Mouse (Mus musculus): ENCODE data around the gene Ankrd33.
"Not testable (repeated sequence)": the region's sequence is repeated elsewhere in the genome, so short reads cannot be mapped to it uniquely, and the experiment has no call there.

Gene Ankrd33

DNA sequence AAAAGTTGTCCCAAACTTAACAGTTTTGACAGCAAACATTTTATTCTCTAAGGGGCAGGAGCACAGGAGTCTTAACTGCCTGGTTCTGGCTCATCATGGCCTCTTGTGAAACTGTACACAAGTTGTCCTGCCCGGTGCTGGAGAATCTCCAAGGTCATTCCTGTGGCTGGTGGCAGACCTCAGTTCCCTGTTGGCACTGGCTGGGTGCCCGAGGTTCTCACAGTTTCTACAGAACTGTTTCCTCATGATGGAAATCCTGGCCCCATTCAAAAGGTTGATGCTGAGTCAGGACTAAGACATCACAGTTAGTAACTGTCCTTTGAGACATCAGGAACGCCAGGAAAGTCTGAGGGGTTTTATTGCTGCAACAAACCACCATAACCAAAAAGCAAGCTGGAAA lies 28.6 kb upstream of the Ankrd33 start:
- DNase-seq (ENCODE audit: low spot score) = no peak

DNA sequence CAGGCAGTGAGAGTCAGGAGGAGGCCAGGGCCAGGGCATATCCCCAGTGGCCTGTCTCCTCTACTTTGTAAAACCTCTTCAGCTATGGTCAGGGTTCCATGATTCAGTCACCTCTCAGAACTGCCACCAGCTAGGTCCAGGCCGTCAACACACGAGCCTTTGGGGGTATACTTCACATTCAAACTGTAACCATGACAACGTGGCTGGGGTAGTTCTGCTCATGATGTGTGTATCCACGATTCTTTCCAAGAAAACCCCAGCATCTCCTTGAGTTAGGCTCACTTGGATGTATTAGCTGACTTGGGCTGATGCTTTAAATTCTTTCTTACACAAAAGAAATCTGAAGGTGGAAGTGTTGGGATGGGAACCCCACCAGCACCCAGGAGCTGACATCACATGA lies 27.3 kb upstream of the Ankrd33 start:
- no peak for DNase-seq (ENCODE audit: low spot score)

DNA sequence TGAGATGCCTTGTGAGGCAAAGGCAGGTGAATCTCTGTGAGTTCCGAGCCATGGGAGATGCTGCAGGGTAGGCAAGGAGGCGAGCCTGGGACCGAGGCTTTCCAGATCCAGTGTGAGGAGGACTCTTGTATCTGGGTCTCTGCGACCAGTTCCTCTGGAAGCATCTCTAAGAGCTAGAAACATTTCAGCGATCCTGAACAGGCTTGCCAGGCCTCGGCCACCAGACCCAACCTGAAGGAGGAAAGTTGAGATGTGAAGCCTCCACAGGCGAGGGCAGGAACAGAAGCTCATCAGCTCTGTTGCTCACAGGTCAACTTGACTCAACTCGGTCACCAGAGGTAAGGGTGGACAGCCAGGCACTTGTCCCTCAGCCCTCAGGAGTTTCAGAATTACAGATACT lies 24.0 kb upstream of the Ankrd33 start:
- DNase-seq (ENCODE audit: low spot score) = no peak

DNA sequence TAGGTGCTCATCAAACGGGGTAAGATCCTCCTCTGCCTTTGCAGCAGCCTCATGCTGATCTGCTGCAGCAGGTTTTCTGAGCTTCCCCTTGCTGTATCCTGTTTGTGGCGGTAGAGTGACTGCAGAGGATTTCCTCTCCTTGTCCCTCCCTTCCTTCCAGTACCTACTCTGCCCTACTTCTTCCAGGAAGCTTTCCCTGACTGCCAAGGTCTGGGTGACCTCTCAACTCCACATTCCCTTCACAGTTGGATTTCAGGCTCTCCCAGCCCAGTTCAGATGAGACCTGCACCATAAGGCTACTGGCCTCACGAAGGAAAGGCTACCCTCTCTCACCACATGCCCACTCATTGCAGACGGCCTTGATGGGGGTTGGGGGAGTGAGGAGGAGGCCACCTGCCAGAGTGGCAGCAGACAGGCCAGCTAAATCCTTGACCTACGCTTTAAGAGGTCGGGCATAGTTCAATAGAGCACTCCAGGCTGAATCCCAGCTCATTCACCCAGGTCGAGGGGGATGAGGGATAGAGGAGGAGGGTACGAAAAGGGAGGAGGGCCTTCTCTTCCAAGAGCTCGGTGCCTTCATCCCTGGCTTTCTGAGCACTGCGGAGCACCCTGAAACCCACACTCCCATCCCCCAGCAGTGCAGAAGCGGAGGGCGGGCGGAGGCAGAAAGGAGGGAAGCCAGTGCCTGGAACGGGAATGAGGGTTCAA lies 23.3 kb upstream of the Ankrd33 start:
- peak; percentile 66 for DNase-seq (ENCODE audit: low spot score)

DNA sequence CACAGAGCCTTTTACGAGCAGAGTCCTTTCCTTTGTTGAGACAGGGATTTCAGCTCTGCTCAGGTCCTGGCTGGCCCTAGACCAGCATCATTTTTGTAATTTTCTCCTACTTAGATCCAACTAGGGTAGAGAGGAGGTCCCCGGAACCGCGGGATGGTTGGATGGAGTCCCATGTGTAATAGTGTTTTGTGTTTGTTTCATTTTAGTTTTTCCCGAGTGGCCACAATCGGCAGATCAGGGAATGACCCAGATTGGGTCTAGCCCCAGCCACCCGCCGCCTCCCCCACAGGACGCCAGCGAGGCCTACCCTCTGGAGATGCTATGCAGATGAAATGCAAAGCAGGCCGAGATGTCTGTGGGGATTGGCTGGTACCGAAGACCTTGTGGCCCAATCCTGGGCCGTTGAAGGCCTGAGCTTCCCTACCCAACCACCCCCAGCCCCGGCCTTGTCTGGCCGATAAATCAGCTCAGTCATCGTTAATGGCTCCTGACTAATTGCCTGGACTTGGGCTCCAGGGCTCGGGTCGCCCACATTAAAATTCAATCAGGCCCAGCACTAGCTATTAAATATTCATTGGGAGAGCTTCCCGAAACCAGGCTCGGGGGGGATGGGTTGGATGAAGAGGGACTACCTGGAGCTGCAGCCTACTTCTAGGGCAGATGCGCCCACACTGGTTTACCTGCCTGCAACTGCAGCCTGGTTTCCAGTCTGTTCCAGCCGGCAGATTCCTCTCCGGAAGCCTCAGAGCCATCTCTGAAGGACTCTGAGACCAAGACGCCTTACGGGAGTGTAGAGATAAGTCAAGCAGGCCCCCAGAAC lies 22.5 kb upstream of the Ankrd33 start:
- DNase-seq (ENCODE audit: low spot score) = peak; percentile 90

DNA sequence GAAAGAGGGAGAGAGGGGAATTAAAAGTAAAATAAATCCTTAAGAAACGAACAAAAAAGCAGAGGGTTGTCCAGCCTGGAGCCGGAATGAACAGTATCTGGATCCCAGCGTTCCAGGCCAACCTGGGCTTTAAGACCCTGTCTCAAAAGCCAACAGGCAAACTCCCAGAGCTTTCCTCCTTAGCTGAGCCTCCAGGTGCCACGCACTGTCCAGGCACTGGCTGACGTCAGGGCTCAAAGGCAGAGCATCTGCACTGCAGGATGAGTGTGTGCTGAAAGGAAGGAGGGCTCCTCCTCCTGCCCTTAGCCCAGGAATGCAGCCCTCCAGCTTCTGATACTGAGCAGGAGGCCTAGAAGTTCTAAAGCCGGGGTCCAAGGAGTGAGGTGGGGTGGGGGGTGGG lies 21.6 kb upstream of the Ankrd33 start:
- DNase-seq (ENCODE audit: low spot score) = no peak

DNA sequence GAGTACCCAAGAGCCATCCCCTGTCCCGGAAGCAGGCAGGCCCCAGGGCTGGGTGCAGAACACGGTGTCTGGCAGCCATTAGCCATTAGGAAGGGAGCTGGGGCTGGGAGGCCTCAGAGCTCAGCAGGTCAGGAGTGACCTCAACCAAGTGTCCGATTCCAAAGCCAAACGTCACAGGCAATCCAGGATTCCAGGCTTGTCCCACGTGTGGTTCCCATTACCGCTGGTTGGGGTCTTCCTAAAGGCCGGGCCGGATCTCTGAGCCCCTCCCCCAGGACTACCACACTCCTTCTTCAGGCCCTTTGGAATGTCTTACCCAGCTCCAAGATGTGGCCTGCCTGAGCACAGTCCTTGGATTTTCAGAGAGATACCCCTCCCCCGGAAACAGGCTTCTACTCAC lies 20.6 kb upstream of the Ankrd33 start:
- peak; percentile 24 for DNase-seq (ENCODE audit: low spot score)

DNA sequence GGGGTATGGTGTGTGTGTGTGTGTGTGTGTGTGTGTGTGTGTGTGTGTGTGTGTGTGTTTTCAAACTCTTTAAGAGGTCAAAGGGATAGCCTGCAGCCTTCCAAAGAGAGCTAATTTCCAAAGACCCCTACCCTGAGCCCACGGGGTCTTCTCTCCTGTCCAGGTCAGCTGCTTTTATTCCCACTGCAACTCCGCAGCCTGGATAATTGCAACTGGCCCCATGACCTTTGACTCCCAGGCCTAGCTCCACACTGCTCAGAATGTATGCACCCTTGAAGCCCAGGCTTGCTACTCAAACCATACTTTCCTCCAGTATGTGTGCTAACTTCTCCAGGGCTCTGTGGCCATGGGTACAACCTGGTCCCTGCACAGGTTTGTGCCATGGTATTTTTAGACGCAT lies 20.2 kb upstream of the Ankrd33 start:
- DNase-seq (ENCODE audit: low spot score) = no peak

DNA sequence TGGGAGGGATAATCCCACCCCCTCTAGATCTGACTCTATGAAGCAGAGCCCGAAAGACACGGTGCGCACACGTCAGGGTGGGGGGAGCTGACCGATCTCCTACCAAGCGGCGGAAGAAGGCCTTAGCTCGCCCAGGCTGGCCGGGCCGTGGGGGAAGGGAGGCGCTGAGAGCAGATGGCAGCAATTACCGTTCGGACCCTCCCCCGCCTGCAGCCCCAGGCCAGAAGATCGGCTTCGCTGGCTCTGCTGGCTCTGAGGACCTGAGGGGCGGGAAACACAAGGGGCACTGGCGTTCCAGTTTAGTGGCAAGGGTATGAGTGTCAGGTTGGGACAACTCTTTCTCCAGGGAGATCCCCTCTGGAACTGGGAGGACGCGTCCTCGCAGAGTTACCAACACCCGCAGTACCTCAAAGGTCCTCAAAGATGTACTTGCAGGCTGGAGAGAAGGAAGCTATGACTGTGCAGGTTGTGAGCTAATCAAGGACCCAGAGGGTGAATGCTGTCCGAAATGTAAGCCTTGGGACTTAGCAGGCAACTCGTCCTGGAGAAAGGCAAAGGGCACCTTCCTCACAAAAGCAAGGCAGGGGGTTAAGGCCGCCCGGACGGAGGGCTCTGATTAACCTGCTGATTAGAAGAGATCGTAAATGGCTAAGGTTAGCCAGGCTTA lies 17.4 kb upstream of the Ankrd33 start:
- DNase-seq (ENCODE audit: low spot score) = peak; percentile 87

DNA sequence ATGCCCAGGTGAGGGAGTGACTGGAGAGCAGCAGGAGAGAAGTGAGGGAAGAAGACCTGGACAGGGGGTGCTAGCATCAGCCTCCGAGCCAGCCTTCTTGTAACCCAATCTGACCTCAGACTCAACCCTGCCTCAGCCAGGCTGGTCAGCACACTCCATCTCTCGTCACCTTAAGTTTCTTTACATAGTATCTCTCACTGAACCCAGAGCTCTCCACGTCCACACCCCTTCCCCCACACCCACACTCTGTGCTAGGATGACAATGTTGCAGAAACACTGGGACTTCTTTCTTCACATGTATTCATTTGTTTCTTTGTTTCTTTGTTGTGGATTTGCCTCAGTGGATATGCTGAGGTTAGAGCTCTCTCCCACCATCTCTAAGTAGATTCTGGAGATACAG lies 14.6 kb upstream of the Ankrd33 start:
- DNase-seq (ENCODE audit: low spot score) = no peak

DNA sequence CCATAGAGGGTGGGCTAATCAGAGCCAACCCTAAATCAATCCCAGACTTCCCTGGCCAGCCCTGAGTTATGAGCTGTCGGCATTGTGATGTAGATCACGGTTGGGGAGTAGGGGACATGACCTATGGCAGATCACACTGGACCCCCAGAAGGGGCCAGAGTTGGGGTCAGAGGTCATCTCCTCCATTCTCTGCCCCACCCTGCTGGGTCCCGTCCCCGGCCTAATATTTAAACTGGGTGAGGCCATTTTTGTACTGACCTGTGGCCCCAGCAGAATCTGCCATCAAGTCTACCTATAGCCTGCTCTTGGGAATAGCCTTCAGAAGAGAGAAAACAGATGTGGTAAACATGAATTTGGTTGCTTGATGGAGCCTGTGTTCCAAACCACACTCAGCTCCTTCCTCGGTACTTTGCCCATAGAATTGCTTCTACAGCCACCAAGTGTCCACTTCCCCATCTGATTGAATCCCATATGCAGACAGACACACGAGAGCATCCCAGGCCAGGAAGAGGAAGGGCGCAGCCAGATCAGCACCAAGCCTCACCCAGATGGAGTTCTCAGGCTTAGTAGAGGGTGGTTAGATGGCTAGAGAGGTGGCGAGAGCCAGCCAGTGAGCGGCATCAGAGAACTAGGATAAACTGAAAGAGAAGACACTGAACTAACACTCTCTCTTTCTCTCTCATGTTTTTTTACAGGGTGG lies 11.8 kb upstream of the Ankrd33 start:
- DNase-seq (ENCODE audit: low spot score) = no peak

DNA sequence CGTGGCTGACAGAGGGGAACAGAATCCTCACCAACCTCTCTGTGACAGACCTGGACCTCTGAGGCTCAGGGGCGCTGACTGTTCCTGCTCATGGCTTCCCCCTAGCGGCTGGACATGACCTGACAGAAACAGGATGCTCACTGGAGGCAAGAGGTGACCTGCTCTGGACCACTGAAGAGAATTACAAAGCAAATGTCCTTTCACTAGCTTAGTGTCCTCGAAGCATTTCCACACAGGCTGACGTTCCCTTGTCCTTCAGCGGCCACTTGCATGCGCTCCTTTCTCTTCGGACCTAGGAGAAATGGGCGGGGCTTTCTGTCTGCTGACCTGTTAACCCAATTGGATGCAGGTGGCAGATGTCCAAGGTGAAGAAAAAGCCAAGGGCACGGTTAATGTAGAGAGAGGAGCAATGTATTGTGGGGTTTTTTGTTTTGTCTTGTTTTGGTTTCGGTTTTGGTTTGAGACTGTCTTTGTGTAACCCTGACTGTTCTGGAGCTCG lies 10.0 kb upstream of the Ankrd33 start:
- DNase-seq (ENCODE audit: low spot score) = peak; percentile 88

DNA sequence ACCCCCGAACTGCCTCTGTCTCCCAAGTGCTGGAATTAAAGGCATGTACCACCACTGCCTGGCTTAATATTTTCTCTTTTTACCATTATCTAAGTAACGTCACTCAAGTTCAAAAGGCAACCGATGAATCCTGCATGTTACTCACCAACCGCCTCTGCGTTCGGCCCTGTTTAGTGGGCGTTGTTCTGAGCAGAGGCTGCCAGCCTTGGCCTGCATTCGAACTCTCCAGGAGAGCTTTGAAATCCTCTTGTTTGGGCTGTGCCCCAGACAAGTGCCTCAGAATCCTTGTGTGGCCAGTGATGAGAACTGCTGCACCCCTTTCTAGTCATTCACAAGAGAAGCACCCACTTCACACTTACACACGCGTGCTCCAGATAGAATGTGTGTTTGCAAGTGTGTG lies 9.5 kb upstream of the Ankrd33 start:
- no peak for DNase-seq (ENCODE audit: low spot score)

DNA sequence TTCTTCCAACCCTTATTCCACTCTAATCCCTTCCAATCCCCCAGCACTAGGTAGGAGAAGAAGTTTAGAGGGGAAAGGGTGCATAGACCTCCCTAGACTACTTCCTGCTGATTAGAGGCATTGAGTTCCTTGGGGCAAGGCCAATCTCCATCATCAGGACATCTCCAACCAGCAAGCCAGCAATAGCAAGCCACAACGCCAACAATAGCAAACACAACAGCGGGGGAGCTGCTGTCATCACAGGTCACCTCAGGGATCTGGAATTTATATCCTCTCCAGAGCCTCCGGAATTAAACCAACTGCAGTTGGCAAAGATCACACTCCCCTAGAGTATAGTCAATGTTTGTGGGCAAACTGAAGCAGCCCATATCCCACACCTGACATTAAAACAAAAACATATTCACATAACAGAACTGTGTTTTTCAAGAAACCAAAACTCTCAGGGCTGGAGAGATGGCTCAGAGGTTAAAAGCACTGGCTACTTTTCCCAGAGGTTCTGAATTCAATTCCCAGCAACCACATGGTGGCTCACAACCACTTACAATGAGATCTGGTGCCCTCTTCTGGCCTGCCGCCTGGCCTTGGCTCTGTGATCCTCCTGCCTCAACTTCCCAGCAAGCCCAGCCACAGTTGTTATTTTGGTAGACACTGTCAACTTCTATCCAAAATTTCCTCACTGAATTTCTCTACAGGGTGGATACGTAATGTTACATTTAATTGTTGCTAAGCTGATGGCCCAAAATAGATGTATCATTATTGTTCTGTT lies 7.5 kb upstream of the Ankrd33 start:
- DNase-seq (ENCODE audit: low spot score) = no peak

DNA sequence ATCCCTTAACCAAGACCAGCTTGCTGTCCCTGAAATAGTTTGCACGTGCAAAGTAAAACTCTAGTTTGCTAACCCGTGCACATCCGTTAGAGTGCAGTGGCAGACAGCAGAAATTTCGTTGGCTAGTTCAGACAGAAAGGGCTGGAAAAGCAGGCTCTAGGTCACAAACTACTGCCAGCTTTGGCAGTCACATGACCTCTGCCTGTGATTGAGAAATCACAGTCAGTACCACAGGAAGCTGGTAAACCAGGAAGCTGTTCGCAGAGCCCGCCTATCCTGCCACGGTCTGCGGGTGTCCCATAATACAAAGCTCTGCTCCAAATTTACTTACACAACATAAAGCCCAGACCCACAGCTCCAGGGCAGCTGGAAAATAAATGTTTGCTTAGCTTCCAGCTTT lies 2.4 kb upstream of the Ankrd33 start:
- DNase-seq (ENCODE audit: low spot score) = no peak

DNA sequence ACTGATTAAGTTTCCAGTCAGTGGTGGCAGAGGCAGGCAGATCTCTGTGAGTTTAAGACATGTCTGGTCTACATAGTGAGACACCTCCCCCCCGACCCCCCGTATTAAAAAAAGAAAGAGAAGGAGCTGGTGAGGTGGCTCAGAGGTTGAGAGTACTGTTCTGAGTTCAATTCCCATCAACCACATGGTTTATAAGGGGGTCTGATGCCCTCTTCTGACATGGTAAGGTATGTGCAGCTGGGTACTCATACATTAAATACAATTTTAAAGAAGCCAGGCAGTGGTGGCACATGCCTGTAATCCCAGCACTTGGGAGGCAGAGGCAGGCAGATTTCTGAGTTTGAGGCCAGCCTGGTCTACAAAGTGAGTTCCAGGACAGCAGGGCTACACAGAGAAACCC lies 1.8 kb upstream of the Ankrd33 start:
- DNase-seq (ENCODE audit: low spot score) = not testable (repeated sequence)

DNA sequence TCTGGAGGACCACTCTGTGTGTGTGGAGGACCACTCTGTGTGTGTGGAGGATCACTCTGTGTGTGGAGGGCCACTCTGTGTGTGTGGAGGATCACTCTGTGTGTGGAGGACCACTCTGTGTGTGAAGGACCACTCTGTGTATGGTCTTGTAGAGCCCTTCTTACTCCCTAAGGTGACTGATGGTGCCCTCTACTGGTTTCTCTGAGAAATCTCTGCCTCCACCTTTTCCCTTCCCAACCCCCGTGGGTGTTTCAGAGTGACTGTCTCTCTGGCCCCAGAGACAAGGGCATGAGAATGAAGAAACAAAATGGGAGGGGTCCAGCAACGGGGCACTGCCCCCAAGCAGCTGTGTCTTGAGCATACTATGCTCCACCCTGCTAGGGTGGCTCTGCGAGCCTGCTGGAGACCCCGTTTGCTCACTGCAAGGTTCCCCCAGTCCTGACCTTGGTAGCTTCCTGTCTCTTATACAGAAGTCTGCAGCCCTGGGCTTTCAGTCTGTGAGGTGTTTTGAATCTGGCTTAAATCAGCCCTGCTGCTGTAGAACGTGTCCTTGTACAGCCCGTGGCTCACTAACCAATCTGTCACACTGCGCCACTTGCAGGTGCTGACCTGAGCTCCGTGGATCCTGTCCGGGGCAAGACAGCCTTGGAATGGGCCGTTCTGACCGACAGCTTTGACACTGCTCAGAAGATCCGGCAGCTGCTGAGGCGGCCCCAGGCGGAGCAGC lies 3.0 kb downstream of the Ankrd33 start:
- peak; percentile 82 for DNase-seq (ENCODE audit: low spot score)

DNA sequence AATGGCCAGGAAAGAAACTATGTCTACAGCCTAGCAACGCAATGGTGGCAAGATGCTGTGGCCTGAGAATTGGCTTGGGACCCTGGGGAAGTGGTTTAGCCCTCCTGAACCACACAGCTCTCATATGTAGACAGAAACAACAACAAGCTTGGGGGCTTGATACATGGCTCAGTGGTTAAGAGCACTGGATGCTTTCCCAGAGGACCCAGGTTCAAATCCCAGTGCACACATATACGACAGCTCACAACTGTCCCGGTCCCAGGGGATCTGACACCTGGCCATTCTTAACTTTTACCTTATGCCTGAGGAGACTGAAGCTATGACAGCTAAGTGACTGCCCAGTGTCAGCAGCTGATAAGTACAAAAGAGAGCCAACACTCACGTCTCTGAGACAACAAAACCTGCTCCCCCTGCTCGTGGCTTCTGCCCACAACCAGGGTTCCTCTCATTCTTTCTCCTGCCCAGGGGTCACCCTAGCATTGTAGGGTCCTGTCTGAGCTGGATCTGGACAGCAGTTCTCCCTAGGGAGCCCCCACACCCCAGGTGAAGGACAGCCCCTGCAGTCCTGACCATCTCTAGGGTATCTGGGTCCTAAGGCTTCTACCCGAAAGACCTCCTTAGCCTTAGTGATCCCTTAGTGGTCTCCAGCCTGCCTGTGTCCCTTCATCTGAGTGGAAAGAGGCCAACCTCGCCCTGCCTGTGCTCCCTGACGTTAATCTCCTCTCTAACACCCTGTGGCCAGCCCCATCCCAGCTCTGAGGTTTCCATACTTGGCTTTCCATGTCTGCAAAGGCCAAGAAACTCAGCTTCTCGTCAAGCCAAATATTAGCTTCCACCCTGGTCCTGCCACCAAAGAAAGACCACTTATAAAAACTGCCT lies 6.1 kb downstream of the Ankrd33 start:
- no peak for DNase-seq (ENCODE audit: low spot score)

DNA sequence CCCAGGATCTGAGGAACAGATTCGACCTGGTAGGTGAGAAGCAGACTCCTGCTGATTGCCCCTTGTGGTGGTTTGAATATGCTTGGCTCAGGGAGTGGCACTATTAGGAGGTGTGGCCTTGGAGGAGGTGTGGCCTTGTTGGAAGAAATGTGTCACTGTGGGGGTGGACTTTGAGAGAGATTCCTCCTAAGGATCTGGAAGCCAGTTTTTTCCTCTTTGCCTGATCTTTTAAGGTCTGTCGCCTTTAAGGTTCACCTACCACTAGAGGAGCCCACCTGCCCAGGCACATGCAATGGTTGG lies 6.7 kb downstream of the Ankrd33 start:
- no peak for DNase-seq (ENCODE audit: low spot score)

DNA sequence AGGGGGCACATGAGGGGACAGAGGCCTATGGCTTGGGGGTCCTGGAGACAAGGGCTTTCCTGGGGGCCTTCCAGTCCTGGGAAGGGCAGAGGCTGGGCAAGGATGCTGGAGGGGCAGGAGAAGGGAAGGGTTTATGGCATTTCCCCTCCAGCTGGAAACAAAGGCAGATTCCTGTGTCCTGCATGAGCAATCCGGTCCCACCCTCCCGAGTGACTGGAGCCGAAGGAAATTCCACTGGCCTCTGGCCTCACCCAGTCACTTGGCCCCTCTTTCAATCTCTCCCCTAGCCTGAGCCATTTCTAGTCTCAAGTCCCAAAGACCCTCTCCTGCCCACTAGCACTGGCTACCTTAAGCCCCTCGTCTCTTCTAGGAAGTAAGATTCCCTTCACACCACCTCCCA lies 7.6 kb downstream of the Ankrd33 start:
- no peak for DNase-seq (ENCODE audit: low spot score)

Data from retina, embryonic 14.5 days (tissue).